Mouse (Mus musculus) layer of hippocampus, postnatal 25 days (tissue): Measurements from ENCODE around the gene Vps35l. TPM values are rescaled to one million over a fixed set of nuclear protein-coding genes. Genes with fewer than 3 reads are reported as not detected.
A peak's percentile ranks its signal among the peaks of the same experiment; 100 is the strongest.

Experiments used
- DNase-seq, 2 experiments: peaks; one replicate each; pipeline ENCODE4 v3.0.0; 2022; ENCODE audit warnings: mixed read lengths in 2 of 2, low spot score in 1 of 2; ENCODE audit errors: extremely low spot score in 1 of 2
- total RNA-seq, 2 experiments: library from RNA; stranded (reverse); gene quantifications; 2 replicates each; pipeline ENCODE4 v1.2.3; 2021

Vps35l gene
- 10 to 100 TPM; 62.8 to 68.5 TPM for total RNA-seq

DNA sequence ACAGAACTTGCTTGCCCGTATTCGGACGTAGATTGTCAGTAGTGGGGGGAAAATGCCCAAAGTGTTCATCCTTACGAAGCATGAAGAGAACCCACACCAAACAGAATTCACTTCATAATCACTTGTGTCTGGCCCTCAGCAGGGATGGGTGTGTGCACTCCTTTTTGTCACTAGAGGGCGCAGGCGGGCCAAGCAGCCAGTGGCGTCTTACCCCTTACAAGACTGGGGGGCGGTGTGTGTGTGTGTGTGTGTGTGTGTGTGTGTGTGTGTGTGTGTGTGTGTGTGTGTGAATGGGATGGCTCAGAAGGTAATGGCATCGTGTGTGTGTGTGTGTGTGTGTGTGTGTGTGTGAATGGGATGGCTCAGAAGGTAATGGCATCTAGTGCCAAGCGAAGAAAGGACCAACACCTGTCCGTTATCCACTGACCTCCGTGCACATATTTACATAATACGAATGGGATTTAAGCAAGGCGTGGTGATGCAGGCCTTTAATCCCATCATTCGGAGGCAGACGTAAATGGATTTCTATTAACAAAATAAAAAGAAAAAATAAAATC is at the start of gene Vps35l:
TSS of gene Vps35l (plus strand) at position 252 of the 557 bp plus-strand sequence.
- peak; percentile 58 to 79 for DNase-seq

- DNase-seq: no peak
Observed at GRCm38 (mm10) chr7:118691287-118691686, 48.7 kb upstream of the Vps35l start.

- DNase-seq: no peak
Observed at GRCm38 (mm10) chr7:118696146-118696545, 43.9 kb upstream of the Vps35l start.

- no peak for DNase-seq
Observed at GRCm38 (mm10) chr7:118697168-118697567, 42.9 kb upstream of the Vps35l start.

GRCm38 (mm10) chr7:118698882-118699281 is 41.1 kb upstream of the Vps35l start:
- no peak for DNase-seq

DNA sequence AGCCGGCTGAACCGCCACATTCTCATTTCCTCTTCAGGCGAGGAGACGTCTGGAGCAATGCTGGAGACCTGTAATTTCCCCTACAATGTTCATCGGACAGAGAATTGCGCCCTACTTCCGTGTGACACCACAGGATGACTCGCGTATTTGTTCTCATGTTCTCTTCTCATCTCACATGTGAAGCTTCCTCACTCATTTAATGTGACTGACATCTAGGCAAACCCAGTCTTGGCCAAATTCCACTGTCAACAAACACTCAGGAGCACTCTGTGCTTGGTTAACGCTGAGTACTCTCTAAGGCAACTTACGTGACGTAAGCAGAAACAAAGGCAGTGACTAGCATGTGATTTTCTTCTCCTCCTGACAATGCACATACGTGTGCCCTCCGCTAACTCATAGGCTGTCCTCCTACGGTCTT is 36.9 kb upstream of the Vps35l start:
- DNase-seq: no peak

GRCm38 (mm10) chr7:118704001-118704850 is 35.8 kb upstream of the Vps35l start:
- no peak for DNase-seq

- peak; percentile 85 to 87 for DNase-seq
Observed at GRCm38 (mm10) chr7:118705101-118705961, 34.7 kb upstream of the Vps35l start, which contains the start of gene Gde1. TSS of gene Gde1 (minus strand) at chr7:118705778.

DNA sequence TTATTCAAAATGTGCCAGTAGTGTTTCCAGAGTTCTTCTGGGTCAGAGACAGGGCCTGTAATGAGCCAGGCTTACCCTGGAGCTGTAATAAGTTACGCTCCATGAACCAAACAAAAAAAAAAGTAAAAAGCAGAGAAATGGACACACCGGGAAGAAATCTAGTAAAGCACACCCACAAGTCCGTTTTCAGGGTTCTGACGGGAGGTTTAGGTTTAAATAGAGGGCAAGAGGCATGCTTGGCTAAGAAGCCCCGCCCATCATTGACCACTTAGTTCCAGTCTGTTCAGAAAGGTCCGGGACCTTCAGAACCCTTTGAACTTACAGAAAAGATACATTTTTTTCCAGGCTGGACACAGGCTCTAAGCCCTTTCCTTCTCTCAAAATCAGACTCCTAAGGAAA is 34.0 kb upstream of the Vps35l start:
- DNase-seq: no peak

DNA sequence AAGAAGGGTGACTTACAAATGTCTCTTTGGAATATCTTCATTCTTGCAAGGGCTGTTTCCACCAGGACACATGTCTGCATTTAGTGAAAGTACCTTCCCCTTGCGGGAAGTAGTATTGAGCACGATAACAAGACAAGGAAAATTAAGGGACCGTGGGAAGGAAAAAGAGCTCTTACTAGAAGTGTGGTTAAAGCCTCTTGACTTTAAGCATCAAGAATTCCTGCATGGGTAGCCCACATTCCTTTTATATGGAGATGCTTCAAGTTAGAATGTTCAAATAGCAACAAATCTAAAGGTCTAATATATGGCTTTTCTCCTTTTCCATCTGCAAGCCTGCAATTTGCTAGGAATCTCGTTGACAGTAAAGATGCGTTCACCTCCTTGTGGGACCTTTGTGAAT is 33.5 kb upstream of the Vps35l start:
- no peak for DNase-seq

GRCm38 (mm10) chr7:118707216-118707615 is 32.8 kb upstream of the Vps35l start:
- DNase-seq: no peak

DNA sequence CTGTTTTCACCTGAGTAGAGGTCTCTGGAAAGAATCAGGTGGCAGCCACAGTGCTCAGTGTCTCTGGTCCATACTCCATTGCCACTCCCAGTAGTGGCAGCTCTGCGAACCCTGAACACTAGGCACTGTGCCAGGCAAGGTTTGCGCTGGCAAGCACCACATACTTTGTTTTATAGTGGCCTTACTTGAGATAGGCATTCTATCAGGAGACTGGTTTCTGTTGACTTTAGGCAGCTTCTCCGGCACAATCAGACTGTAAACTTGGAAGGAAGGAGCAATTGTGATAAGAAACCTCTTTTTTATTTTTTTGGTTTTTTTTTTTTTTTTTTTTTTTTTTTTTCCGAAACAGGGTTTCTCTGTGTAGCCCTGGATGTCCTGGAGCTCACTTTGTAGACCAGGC is 32.0 kb upstream of the Vps35l start:
- DNase-seq: no peak

DNA sequence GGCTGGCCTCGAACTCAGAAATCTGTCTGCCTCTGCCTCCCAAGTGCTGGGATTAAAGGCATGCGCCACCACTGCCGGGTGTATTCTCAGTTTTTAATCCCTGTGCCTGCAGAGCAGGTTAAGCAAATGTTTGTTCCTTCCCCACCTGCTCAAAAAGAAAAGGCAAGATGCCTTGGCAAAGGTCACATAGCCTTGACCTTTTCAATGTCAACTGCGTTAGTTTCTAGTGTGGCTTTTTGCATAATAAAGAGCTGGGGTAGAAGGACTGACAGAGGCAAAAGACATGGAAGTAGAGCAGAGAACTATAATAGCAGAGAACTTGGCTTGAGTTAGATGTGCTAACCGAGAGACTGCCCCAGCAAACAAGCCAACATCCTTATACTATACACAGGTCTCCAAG is 29.2 kb upstream of the Vps35l start:
- no peak for DNase-seq

- peak; percentile 75 to 77 for DNase-seq
Observed at GRCm38 (mm10) chr7:118712228-118713173, 27.5 kb upstream of the Vps35l start, which contains the start of gene Ccp110. TSS of gene Ccp110 (plus strand) at chr7:118712552.

GRCm38 (mm10) chr7:118714873-118715272 is 25.2 kb upstream of the Vps35l start:
- no peak for DNase-seq

- DNase-seq: no peak
Observed at GRCm38 (mm10) chr7:118718066-118718465, 22.0 kb upstream of the Vps35l start.

- no peak for DNase-seq
Observed at GRCm38 (mm10) chr7:118723927-118724326, 16.1 kb upstream of the Vps35l start.

- no peak for DNase-seq
Observed at GRCm38 (mm10) chr7:118725459-118725858, 14.6 kb upstream of the Vps35l start.

DNA sequence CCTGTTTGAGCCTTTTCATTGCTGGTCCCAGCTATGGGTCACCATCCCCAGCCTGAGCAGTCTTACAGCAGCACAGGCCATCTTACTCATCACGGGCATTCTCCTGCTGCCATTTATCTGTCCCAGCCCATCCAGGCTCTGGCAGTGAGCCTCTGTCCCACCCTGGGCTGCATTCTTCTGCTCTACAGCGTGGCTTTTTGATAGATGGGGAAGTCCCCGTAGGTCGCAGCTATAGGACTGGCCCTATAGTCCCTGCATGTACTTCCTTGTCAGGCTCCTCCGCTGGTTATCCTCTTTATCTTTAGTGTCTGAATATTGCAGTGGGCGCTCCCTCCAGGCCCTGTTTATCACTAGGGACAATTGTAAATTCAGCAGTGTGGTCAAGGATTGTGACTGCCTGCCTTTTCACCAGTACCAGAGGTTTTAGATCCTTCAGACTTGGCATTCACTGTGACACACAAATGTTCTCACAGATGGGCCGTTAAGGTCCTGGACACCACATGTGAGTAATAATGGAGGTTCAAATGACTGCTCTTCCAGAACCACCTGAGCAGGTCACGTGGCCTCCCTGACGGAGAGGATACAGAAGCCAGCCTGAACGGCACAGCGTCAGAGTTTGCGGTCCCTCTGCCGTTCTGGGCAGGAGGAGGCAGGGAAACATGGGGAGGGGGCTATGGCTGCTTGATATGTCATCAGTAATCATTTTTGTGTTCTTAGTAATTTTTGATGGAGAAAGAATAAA is 11.0 kb upstream of the Vps35l start:
- no peak for DNase-seq
